Mouse (Mus musculus) forebrain, embryonic 16.5 days (tissue): ENCODE measurements around the gene Lig3. TPM values are rescaled to one million over a fixed set of nuclear protein-coding genes. Genes with fewer than 3 reads are reported as not detected.
A peak's percentile ranks its signal among the peaks of the same experiment; 100 is the strongest.

Source experiments
- ATAC-seq: fragments of 200-750 bp; cut with Nextera tagmentation; 2 replicates; pipeline ENCODE4 v1.8.0; 2017; ENCODE audit warnings: mild to moderate bottlenecking, moderate library complexity
- H3K27ac ChIP-seq: fragments of 300-500 bp; sonication (generic); 2 replicates; pipeline ENCODE4 v1.5.1; 2014; ENCODE audit warnings: low read length, control low read depth
- H3K27me3 ChIP-seq: fragments of 300-500 bp; sonication (generic); replicated peaks from 2 replicates; pipeline ENCODE4 v1.6.1; 2014; ENCODE audit warnings: low read length; ENCODE audit not compliant: control insufficient read depth, insufficient read depth
- H3K36me3 ChIP-seq: fragments of 300-500 bp; sonication (generic); 2 replicates; pipeline ENCODE4 v1.6.1; 2014; ENCODE audit not compliant: control insufficient read depth, insufficient read depth
- H3K4me1 ChIP-seq: fragments of 300-500 bp; sonication (generic); replicated peaks from 2 replicates; pipeline ENCODE4 v1.6.1; 2014; ENCODE audit warnings: low read length; ENCODE audit not compliant: control insufficient read depth, insufficient read depth
- H3K4me2 ChIP-seq: fragments of 300-500 bp; sonication (generic); 2 replicates; pipeline ENCODE4 v1.6.1; 2014; ENCODE audit warnings: mild to moderate bottlenecking, low read length, control low read depth
- H3K4me3 ChIP-seq: fragments of 300-500 bp; sonication (generic); replicated peaks from 2 replicates; pipeline ENCODE4 v1.5.1; 2014; ENCODE audit warnings: mild to moderate bottlenecking, low read length, control low read depth
- H3K9ac ChIP-seq: fragments of 300-500 bp; sonication (generic); replicated peaks from 2 replicates; pipeline ENCODE4 v1.6.1; 2014; ENCODE audit warnings: low read depth, low read length, control low read depth
- H3K9me3 ChIP-seq: fragments of 300-500 bp; sonication (generic); 2 replicates; pipeline ENCODE4 v1.6.1; 2016; ENCODE audit warnings: low read length; ENCODE audit not compliant: control insufficient read depth
- whole genome bisulfite sequencing: fragments of 180-500 bp; shearing (Covaris S2); extraction: QIAGEN DNeasy Blood & Tissue Kit; methylation state at CpG from one replicate; pipeline ENCODE4 v1.1.7; 2014; 5-methylcytosine and 5-hydroxymethylcytosine counted together
- polyA plus RNA-seq: library from polyadenylated mRNA; unstranded; fragments of >200 nt; fragmentation: Nextera tagmentation; extraction: Ambion mirVana; gene quantifications from 2 replicates; pipeline ENCODE4 v1.2.1, GENCODE M21; 2015

Gene Lig3
- polyA plus RNA-seq = 33.4 and 34.0 TPM in 2 replicates

DNA sequence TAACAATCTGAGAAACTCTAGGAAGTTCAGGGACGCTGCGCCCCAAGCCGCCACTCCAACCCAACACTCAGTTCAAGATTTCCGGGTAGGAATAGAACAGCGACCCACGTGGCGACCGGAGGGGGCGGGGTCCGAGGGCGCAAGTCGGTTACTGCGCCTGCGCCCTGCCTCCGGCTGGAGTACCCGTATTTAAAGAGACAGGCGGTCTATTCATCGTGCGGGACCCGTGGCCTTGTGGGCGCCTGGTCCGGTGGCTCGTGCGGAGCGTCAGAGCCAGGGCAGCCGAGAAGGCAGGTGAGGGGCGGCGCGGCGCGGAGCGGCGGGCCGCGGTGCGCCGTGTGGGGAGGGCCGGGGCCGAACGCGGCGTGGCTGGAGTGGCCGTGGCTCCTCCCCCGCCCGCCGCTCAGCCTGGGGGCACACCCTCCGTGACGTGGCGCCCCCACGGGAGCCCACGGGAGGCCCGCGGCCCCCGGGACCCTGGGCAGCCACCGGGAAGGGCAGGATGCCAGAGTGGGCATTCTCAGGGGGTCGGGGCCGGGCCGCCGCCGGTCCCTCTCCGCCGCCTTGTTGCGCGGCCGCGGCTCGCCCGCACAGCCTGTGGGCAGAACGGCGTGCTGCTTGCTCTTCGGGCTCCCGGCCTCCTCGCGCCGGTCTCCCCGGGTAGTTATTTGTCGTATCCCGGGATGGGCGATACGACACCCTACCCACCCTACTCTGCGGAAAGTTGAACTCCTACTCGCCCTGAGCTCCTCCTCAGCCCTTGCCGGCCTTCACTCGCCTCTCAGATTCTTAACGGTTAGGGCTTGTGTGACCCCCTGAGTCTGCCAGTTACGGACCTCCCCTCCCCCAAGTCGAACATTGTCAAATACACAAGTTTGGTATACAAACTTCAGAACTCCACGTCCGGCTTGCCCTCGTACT, at the start of gene Lig3:
TSS of gene Lig3 (plus strand) at position 126 of the 921 bp plus-strand sequence.
- H3K4me2 ChIP-seq = peak within 1 kb of the TSS; percentile 74
- H3K9me3 ChIP-seq = no peaks in the 10 kb centered on the region
- peak within 1 kb of the TSS; percentile 98 for H3K9ac ChIP-seq
- ATAC-seq = peak; percentile 97
- peaks cover 17% of the 10 kb centered on the region for H3K4me1 ChIP-seq
- H3K4me3 ChIP-seq = peak within 1 kb of the TSS; percentile 96
- under 1% methylated on average over 72 of the region's 90 CpGs for WGBS
- peak within 1 kb of the TSS; percentile 97 for H3K27ac ChIP-seq
- H3K36me3 ChIP-seq = peaks cover 12% of the 10 kb centered on the region
- H3K27me3 ChIP-seq = no peaks in the 10 kb centered on the region

DNA sequence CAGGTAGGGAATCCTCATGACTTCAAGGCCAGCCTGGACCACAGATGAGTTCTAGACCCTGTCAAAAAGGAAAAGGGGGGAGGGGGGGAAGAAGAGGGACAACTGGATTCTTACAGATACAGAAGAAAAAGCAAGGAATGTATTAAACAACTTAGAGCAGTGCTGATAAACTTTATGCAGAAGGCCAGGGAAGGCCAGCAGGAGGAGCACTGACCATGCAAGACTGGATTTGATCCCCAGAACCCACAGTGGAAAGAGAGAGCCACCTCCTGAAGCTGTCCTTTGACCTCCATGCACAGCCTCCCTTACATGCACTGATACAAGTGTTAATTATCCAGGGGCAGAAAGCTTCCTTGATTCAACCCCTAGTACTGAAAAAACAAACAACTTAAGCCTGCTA, 46.7 kb upstream of the Lig3 start:
- Histone ChIP-seq H3K4me2 (no peak overlapping the region), H3K27ac (no peak overlapping the region), H3K36me3 (no peaks in the 10 kb centered on the region), H3K27me3 (no peaks in the 10 kb centered on the region), H3K9me3 (no peaks in the 10 kb centered on the region), H3K4me1 (no peaks in the 10 kb centered on the region), H3K9ac (no peak overlapping the region), H3K4me3 (no peak overlapping the region)
- ATAC-seq = no peak

- ATAC-seq = no peak
These were observed 41.9 kb upstream of the Lig3 start for GRCm38 (mm10) chr11:82739006-82739405.

DNA sequence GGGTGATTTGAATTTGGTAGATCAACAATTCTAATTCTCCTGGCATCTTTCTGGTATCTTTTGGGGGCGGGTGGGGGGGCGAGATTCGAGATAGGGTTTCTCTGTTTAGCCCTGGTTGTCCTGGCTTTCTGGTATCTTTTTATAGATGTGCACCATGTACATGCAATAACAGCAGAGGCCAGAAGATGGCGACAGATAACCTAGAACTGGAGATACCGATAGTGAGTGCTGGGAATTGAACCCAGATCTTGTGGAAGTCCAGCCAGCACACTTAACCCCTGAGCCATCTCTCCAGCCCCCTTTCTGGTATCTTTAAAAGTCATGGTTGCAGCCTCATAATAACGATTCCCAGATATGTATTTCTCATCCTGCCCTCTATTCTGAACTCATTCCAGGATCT, 34.8 kb upstream of the Lig3 start:
- ATAC-seq = no peak
- Histone ChIP-seq H3K9ac (no peak overlapping the region), H3K4me2 (no peak overlapping the region), H3K4me1 (no peaks in the 10 kb centered on the region), H3K4me3 (no peak overlapping the region), H3K27ac (no peak overlapping the region), H3K36me3 (no peaks in the 10 kb centered on the region), H3K9me3 (no peaks in the 10 kb centered on the region), H3K27me3 (no peaks in the 10 kb centered on the region)
- WGBS = 31% methylated on average over 6 of the region's 6 CpGs

More at GRCm38 (mm10) chr11:82739006-82739405, 41.9 kb upstream of the Lig3 start:
- H3K9ac ChIP-seq = no peak overlapping the region
- H3K27ac ChIP-seq = no peak overlapping the region
- H3K36me3 ChIP-seq = no peaks in the 10 kb centered on the region
- no peak overlapping the region for H3K4me2 ChIP-seq
- H3K27me3 ChIP-seq = no peaks in the 10 kb centered on the region
- no peak overlapping the region for H3K4me3 ChIP-seq
- H3K9me3 ChIP-seq = no peaks in the 10 kb centered on the region
- no peaks in the 10 kb centered on the region for H3K4me1 ChIP-seq

- Histone ChIP-seq H3K9ac (no peak overlapping the region), H3K4me1 (no peaks in the 10 kb centered on the region), H3K27me3 (no peaks in the 10 kb centered on the region), H3K9me3 (no peaks in the 10 kb centered on the region), H3K4me3 (no peak overlapping the region), H3K36me3 (no peaks in the 10 kb centered on the region), H3K4me2 (no peak overlapping the region), H3K27ac (no peak overlapping the region)
- ATAC-seq = no peak
- WGBS = 90% methylated on average over 8 of the region's 8 CpGs
These were observed 34.0 kb upstream of the Lig3 start for GRCm38 (mm10) chr11:82746857-82747366.

GRCm38 (mm10) chr11:82752349-82753115, 28.4 kb upstream of the Lig3 start:
- H3K9me3 ChIP-seq = no peaks in the 10 kb centered on the region
- no peak for ATAC-seq
- no peak overlapping the region for H3K27ac ChIP-seq
- no peaks in the 10 kb centered on the region for H3K36me3 ChIP-seq
- no peak overlapping the region for H3K4me2 ChIP-seq
- no peaks in the 10 kb centered on the region for H3K27me3 ChIP-seq
- 75% methylated on average over 6 of the region's 6 CpGs for WGBS
- H3K4me3 ChIP-seq = no peak overlapping the region
- no peaks in the 10 kb centered on the region for H3K4me1 ChIP-seq
- H3K9ac ChIP-seq = no peak overlapping the region

- no peak overlapping the region for H3K4me2 ChIP-seq
- no peak for ATAC-seq
- no peaks in the 10 kb centered on the region for H3K4me1 ChIP-seq
- H3K4me3 ChIP-seq = no peak overlapping the region
- WGBS = 95% methylated on average over 1 of the region's 1 CpGs
- no peak overlapping the region for H3K9ac ChIP-seq
- no peaks in the 10 kb centered on the region for H3K9me3 ChIP-seq
- 0 out of 2 replicates have a peak, but pooled peaks cover 2% of the 10 kb centered on the region for H3K27me3 ChIP-seq
- H3K27ac ChIP-seq = no peak overlapping the region
- H3K36me3 ChIP-seq = no peaks in the 10 kb centered on the region
These were observed 25.0 kb upstream of the Lig3 start for GRCm38 (mm10) chr11:82755919-82756318.

- 0 out of 2 replicates have a peak, but pooled peaks cover 2% of the 10 kb centered on the region for H3K27me3 ChIP-seq
- no peak overlapping the region for H3K27ac ChIP-seq
- H3K4me3 ChIP-seq = no peak overlapping the region
- H3K36me3 ChIP-seq = no peaks in the 10 kb centered on the region
- ATAC-seq = no peak
- WGBS = 87% methylated on average over 6 of the region's 6 CpGs
- H3K9ac ChIP-seq = no peak overlapping the region
- H3K9me3 ChIP-seq = peaks cover 3% of the 10 kb centered on the region; the same call in 1 of the 2 replicates
- peaks cover 22% of the 10 kb centered on the region for H3K4me1 ChIP-seq
- no peak overlapping the region for H3K4me2 ChIP-seq
These were observed 18.6 kb upstream of the Lig3 start for GRCm38 (mm10) chr11:82762286-82762829.

DNA sequence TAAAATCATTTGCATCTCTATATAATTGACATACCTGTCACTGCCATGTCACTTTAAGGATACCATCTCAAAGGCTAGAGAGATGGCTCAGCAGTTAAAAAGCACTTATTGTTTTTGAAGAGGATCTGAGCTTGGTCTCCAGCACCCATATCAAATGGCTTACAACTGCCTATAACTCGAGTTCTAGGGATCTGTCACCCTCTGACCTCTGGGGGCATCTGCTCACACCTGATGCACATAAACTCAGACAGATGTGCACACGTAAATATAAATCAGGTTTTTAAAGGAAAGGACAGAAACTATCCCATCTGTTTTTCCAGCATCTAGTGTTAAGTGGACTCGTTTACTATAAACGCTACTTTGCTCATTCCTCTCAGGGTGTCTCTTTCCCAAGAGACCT, 17.6 kb upstream of the Lig3 start:
- H3K4me3 ChIP-seq = peak overlapping the region; percentile 86
- H3K4me1 ChIP-seq = peaks cover 22% of the 10 kb centered on the region
- H3K9ac ChIP-seq = peak overlapping the region; percentile 84
- H3K27ac ChIP-seq = peak overlapping the region; percentile 93
- H3K27me3 ChIP-seq = 0 out of 2 replicates have a peak, but pooled peaks cover 2% of the 10 kb centered on the region
- H3K4me2 ChIP-seq = peak overlapping the region; percentile 92
- H3K36me3 ChIP-seq = peaks cover under 1% of the 10 kb centered on the region; the same call in 1 of the 2 replicates
- WGBS = 13% methylated on average over 4 of the region's 4 CpGs
- peaks cover 3% of the 10 kb centered on the region; the same call in 1 of the 2 replicates for H3K9me3 ChIP-seq
- ATAC-seq = no peak
